Mouse (Mus musculus) heart, postnatal 0 days (tissue): ENCODE results near the gene Nfia.

Experiments
- CTCF ChIP-seq: IDR thresholded peaks from 2 replicates; pipeline ENCODE4 v1.5.1; 2016; ENCODE audit warnings: antibody characterized with exemption, control low read depth, low read depth
- EP300 ChIP-seq: IDR thresholded peaks from 2 replicates; pipeline ENCODE4 v1.6.1; 2016; ENCODE audit warnings: antibody characterized with exemption, low read depth

DNA sequence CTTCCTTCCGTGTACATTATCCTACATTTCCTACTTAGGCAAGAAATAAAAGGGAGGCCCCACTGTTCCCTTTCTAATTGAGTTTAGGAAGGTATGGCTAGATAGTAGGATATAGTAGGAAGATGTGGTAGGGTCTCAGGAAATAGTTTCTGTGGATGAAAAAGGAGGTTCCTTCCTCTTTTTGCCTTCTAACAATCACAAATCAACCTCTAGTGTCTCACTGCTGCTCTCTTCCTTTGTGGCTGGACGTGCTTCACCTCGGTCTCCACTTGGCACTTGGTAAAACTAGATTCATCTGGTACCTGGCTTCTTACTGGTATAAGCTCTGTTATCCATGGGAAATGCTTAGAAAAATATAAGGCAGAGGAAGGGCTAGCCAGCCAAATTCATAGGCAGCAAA is 65.2 kb downstream of the Nfia start:
- no peak for TF ChIP-seq EP300
- no peak for TF ChIP-seq CTCF
